Mouse (Mus musculus) C2C12 (cell line): Measurements from ENCODE around the gene Csde1. TPM values are rescaled to one million over a fixed set of nuclear protein-coding genes. Genes with fewer than 3 reads are reported as not detected.

Experiments used
- H3K27me3 ChIP-seq: one replicate; pipeline ENCODE4 v1.6.1; 2011; ENCODE audit not compliant: control insufficient read depth, insufficient read depth, insufficient read length
- H3K36me3 ChIP-seq: one replicate; pipeline ENCODE4 v1.6.1; 2011; ENCODE audit not compliant: control insufficient read depth, insufficient read depth
- H3K4me3 ChIP-seq: one replicate; pipeline ENCODE4 v1.5.1; 2011; ENCODE audit warnings: mild to moderate bottlenecking, control low read depth; ENCODE audit not compliant: poor library complexity, insufficient read depth, severe bottlenecking
- H3K79me2 ChIP-seq: one replicate; pipeline ENCODE4 v1.6.1; 2011; ENCODE audit not compliant: control insufficient read depth, insufficient read depth
- H3K79me3 ChIP-seq: one replicate; pipeline ENCODE4 v1.6.1; 2011; ENCODE audit warnings: low read depth, control low read depth
- H3ac ChIP-seq: one replicate; pipeline ENCODE3; 2011; ENCODE audit warnings: low read depth; ENCODE audit not compliant: control insufficient read depth, insufficient read length
- CEBPB ChIP-seq: IDR thresholded peaks from one replicate; pipeline ENCODE4 v1.6.1; 2011; ENCODE audit warnings: low read depth, mild to moderate bottlenecking, control low read depth, moderate library complexity
- CTCF ChIP-seq: IDR thresholded peaks from one replicate; pipeline ENCODE4 v1.5.1; 2011; ENCODE audit not compliant: control insufficient read depth, insufficient read depth, insufficient read length
- FOSL1 ChIP-seq: IDR thresholded peaks from one replicate; pipeline ENCODE4 v1.8.0; 2011; ENCODE audit warnings: mild to moderate bottlenecking, low read length; ENCODE audit not compliant: poor library complexity, insufficient read depth, severe bottlenecking
- MAX ChIP-seq: IDR thresholded peaks from one replicate; pipeline ENCODE4 v1.6.1; 2011; ENCODE audit warnings: mild to moderate bottlenecking, control low read depth
- MYOD1 ChIP-seq: IDR thresholded peaks from one replicate; pipeline ENCODE4 v1.6.1; 2011; ENCODE audit warnings: low read depth; ENCODE audit not compliant: control insufficient read depth, insufficient read length
- MYOG ChIP-seq: IDR thresholded peaks from one replicate; pipeline ENCODE4 v1.6.1; 2011; ENCODE audit not compliant: control insufficient read depth, insufficient read length; ENCODE audit errors: extremely low read depth
- USF1 ChIP-seq: IDR thresholded peaks from one replicate; pipeline ENCODE4 v1.6.1; 2011; ENCODE audit warnings: low read depth, mild to moderate bottlenecking, control low read depth, moderate library complexity
- polyA plus RNA-seq: library from polyadenylated mRNA; unstranded; fragments of >200 nt; fragmentation: generic; extraction: Trizol; gene quantifications from one replicate; pipeline ENCODE4 v1.2.1, GENCODE M21; 2012; ENCODE audit warnings: missing spikeins

Gene Csde1
- polyA plus RNA-seq, 1 experiment, result 68.4 TPM

- Histone ChIP-seq H3K79me2 (peaks cover 29% of the 10 kb centered on the region), H3K4me3 (no peak overlapping the region), H3K27me3 (no peaks in the 10 kb centered on the region), H3ac (no peak overlapping the region), H3K79me3 (peaks cover 22% of the 10 kb centered on the region), H3K36me3 (peaks cover 86% of the 10 kb centered on the region)
- no peak for TF ChIP-seq MYOD1
- no peak for TF ChIP-seq FOSL1
- TF ChIP-seq MAX, result no peak
- no peak for TF ChIP-seq CEBPB
Observed at GRCm38 (mm10) chr3:103056016-103056595, 35.9 kb downstream of the Csde1 start.

DNA sequence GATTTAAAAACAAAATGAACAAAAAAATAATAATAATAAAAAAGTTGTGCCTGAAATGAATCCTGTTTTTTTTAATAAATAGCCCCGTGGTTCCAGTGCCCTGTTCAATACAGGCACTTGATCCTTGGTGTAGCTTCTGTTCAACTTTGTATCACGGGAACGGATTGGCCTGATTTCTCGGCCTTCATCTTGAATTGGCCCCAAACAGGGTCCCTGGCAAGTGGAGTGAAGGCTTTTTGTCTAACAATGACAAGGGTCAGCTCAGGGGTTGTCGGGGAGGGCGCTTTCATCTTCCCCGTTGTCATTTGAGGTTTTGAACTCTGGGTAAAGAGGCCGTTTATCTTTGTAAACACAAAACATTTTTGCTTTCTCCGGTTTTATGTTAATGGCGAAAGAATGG, 37.5 kb downstream of the Csde1 start:
- no peak for TF ChIP-seq CTCF
- no peak for TF ChIP-seq MYOD1
- TF ChIP-seq MAX, result no peak
- TF ChIP-seq FOSL1, result no peak
- TF ChIP-seq USF1, result no peak
- TF ChIP-seq MYOG, result no peak
- no peak for TF ChIP-seq CEBPB
- H3K36me3 ChIP-seq, result peaks cover 86% of the 10 kb centered on the region
- H3ac ChIP-seq, result peak overlapping the region; percentile 22
- H3K79me3 ChIP-seq, result peaks cover 28% of the 10 kb centered on the region
- H3K79me2 ChIP-seq, result peaks cover 45% of the 10 kb centered on the region
- H3K4me3 ChIP-seq, result peak overlapping the region; percentile 76
- no peaks in the 10 kb centered on the region for H3K27me3 ChIP-seq

DNA sequence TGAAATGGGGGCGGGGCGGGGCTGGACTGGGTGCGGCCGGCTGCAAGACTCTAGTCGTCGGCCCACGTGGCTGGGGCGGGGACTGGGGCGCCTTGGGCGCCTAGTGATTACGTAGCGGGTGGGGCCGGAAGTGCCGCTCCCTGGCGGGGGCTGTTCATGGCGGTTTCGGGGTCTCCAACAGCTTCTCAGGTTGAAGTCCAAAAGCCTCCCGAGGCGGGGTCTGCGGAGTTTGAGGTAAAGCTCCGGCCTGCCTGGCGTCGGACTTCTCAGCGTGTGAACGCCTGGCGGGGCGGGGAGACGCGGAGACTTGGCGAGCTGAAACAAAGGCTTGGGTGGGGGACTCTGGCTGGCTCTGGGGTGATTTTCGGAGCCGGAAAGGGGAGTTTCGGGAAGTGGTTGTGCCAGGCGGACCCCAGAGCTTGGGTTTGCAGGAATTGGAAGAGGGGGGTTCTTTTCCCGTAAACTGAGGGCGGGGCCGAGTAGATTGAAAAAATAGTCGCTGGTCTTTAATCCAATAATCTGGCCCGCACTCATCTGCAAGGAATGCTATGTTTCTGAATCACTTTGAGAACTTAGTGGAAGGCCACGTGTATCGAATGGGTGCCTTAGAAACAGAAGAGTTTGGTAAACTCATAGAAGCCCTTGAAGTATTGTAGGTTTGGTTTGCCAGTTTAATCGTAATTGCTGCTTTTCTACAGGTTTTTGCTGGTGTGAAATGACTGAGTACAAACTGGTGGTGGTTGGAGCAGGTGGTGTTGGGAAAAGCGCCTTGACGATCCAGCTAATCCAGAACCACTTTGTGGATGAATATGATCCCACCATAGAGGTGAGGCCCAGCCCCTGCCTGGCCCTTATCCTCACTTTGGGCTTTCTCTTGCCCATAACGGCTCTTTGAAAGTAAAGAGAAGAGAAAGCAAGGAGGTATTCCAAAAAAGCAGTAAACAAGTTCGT, 38.3 kb downstream of the Csde1 start, which contains the start of gene Nras:
Gene Nras (plus strand): TSS at position 79 of the 951 bp plus-strand sequence.
- H3K79me3 ChIP-seq, result peaks cover 28% of the 10 kb centered on the region
- H3K27me3 ChIP-seq, result no peaks in the 10 kb centered on the region
- peaks cover 52% of the 10 kb centered on the region for H3K79me2 ChIP-seq
- peak; percentile 76 for TF ChIP-seq MAX
- TF ChIP-seq FOSL1, result no peak
- TF ChIP-seq USF1, result peak; percentile 76
- peaks cover 86% of the 10 kb centered on the region for H3K36me3 ChIP-seq
- peak within 1 kb of the TSS; percentile 76 for H3K4me3 ChIP-seq
- H3ac ChIP-seq, result peak within 1 kb of the TSS; percentile 93

GRCm38 (mm10) chr3:103066927-103067326, 46.7 kb downstream of the Csde1 start:
- no peak for TF ChIP-seq USF1
- no peak for TF ChIP-seq CEBPB
- TF ChIP-seq CTCF, result no peak
- TF ChIP-seq MYOD1, result no peak
- TF ChIP-seq FOSL1, result no peak
- no peak for TF ChIP-seq MYOG
- no peak for TF ChIP-seq MAX
- H3ac ChIP-seq, result no peak overlapping the region
- H3K79me2 ChIP-seq, result peaks cover 14% of the 10 kb centered on the region
- H3K27me3 ChIP-seq, result no peaks in the 10 kb centered on the region
- peaks cover 5% of the 10 kb centered on the region for H3K79me3 ChIP-seq
- peaks cover 81% of the 10 kb centered on the region for H3K36me3 ChIP-seq
- H3K4me3 ChIP-seq, result no peak overlapping the region

DNA sequence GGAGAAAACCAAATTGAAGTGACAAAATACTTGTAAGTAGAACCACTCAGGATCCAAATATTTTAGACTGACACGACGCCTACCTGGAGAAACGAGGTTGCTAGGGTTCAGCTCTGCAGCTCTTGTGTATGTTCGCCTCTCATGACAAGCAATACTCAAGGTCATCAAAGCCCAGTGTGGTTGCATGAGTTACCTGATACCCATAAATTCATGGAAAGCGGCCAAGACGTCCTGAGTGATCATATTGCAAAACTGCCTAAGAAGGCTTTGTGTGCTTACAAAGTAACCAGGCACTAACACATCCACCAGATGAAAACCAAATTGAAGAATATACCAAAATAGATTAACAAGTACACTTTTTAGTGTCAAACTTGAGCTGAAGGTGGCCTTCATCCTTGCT, 48.7 kb downstream of the Csde1 start:
- H3ac ChIP-seq, result no peak overlapping the region
- no peaks in the 10 kb centered on the region for H3K27me3 ChIP-seq
- no peak for TF ChIP-seq CTCF
- TF ChIP-seq MYOD1, result no peak
- no peak for TF ChIP-seq USF1
- no peak for TF ChIP-seq MYOG
- no peak for TF ChIP-seq FOSL1
- no peak for TF ChIP-seq CEBPB
- no peak for TF ChIP-seq MAX
- H3K79me3 ChIP-seq, result peaks cover 2% of the 10 kb centered on the region
- H3K36me3 ChIP-seq, result peaks cover 60% of the 10 kb centered on the region
- H3K79me2 ChIP-seq, result no peaks in the 10 kb centered on the region
- no peak overlapping the region for H3K4me3 ChIP-seq

- no peaks in the 10 kb centered on the region for H3K79me2 ChIP-seq
- no peaks in the 10 kb centered on the region for H3K79me3 ChIP-seq
- no peak within 1 kb of the TSS for H3ac ChIP-seq
- H3K27me3 ChIP-seq, result no peaks in the 10 kb centered on the region
- TF ChIP-seq CTCF (no peak), MYOD1 (no peak), CEBPB (no peak), FOSL1 (no peak), USF1 (no peak), MYOG (no peak), MAX (no peak)
- no peak within 1 kb of the TSS for H3K4me3 ChIP-seq
- H3K36me3 ChIP-seq, result peaks cover 12% of the 10 kb centered on the region
Observed at GRCm38 (mm10) chr3:103073771-103074170, 53.5 kb downstream of the Csde1 start, which contains the start of gene Ampd1. Gene Ampd1, plus strand, starts transcription at chr3:103074014.
